Mouse (Mus musculus): ENCODE measurements around the gene Pfdn6. TPM values are rescaled to one million over a fixed set of nuclear protein-coding genes. Genes with fewer than 3 reads are reported as not detected.
"Not testable (repeated sequence)": the region's sequence is repeated elsewhere in the genome, so short reads cannot be mapped to it uniquely, and the experiment has no call there.

The Pfdn6 gene
- 178 TPM in 2 replicates for polyA plus RNA-seq (2015; fragmentation: Nextera tagmentation; extraction: Ambion mirVana)

DNA sequence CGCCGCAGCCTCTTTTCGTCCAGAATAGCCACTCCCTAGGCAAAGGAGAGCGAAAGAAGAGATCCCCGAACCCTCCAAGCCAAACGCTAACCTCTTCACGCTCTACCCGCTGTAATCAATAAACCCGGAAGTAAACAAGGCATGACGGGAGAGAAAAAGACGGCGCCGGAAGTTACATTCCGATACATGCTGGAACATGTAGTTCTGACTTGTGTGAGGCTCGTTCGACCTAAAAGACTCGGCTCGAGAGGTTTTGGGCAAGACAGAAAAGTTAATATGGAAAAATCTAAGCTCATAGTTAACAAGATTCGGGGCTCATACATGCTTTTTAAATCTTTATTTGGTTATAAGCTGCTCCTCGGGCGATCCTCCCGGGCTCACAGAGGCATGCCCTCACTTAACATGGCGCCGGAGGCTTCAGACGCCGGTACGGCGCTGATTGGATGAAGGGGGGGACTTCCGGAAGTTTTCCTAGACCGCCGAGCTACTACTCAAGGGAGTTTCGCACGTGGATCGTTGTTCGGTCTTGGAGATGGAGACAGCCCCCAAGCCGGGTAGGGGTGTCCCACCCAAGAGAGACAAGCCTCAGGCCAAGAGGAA, at the start of gene Pfdn6, which contains the start of gene Wdr46:
Gene Pfdn6, minus strand, starts transcription at position 138 of the 600 bp plus-strand sequence.
Gene Wdr46, plus strand, starts transcription at position 455 of the 600 bp plus-strand sequence.
- H3K27ac ChIP-seq: peak within 1 kb of the TSS; percentile 62
- H3K9ac ChIP-seq: peak within 1 kb of the TSS; percentile 80
- no peaks in the 10 kb centered on the region for H3K27me3 ChIP-seq (replicated peaks)
- peaks cover 27% of the 10 kb centered on the region for H3K4me1 ChIP-seq
- ATAC-seq (replicated peaks): peak; percentile 89
- under 1% methylated on average over 36 of the region's 36 CpGs for WGBS
- H3K4me2 ChIP-seq: peak within 1 kb of the TSS; percentile 93
- peak within 1 kb of the TSS; percentile 92 for H3K4me3 ChIP-seq
- H3K36me3 ChIP-seq (replicated peaks): peaks cover 20% of the 10 kb centered on the region; the same call in 1 of the 2 replicates
- H3K9me3 ChIP-seq: no peaks in the 10 kb centered on the region

DNA sequence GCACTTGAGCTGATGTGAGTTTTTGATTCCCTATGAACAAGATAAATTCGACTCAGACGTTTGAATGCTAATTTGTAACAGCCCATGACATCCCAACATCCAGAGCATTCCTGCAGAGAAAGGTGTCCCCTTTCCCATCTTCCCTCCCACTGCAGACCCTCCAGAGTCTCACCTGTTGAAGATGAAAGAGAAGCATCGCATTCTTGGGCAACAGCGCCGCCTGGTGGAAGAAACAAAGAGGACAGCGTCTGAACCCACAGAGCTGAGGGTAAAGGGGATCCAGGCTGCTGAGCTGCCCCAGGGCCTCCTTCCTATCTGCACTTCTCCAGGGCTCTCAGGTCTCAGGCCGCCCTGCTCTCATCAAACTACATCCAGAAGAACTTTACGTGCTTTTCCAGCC, 42.0 kb upstream of the Pfdn6 start:
- 10% methylated on average over 8 of the region's 8 CpGs for WGBS
- H3K4me3 ChIP-seq: peak overlapping the region; percentile 57

DNA sequence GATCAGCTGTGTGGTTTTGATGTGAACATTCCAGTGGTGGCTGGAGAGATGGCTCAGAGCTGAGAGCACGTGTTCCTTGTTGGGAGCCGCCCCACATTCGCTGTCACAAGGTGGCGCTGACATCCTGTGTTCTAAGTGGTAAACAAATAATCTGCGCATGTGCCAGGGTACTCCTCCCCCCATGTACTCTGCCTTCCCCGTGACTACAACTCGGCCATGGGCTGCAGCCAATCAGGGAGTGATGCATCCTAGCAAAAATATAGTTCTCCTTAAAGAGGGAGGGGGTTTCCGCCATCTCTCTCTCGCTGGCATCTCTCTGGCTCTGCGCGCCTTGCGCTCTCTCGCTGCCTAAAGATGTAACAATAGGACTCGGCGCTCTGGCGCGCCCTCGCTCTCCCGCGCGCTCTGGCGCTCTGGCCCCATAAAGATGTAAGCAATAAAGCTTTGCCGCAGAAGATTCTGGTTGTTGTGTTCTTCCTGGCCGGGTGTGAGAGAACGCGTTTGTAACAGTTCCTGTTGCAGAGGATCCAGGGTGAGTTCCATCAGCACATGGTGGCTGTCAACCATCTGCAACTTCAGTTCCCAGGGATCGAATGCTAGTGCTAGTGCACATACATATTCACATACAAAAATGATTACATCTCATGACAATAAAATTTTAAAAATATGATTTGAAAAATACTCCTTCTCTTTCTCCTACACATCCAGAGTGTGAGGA, 41.2 kb upstream of the Pfdn6 start:
- H3K4me3 ChIP-seq: peak overlapping the region; percentile 57
- H3K4me1 ChIP-seq: peaks cover 25% of the 10 kb centered on the region
- H3K9me3 ChIP-seq; H3K36me3 ChIP-seq (replicated peaks): not testable (repeated sequence)
- ATAC-seq (replicated peaks): peak; percentile 95
- peaks cover 41% of the 10 kb centered on the region for H3K27me3 ChIP-seq (replicated peaks)
- peak overlapping the region; percentile 54 for H3K9ac ChIP-seq
- H3K27ac ChIP-seq: peak overlapping the region; percentile 91
- H3K4me2 ChIP-seq: peak overlapping the region; percentile 60
- WGBS: under 1% methylated on average over 27 of the region's 27 CpGs

More for the DNA sequence above, 42.0 kb upstream of the Pfdn6 start:
- H3K36me3 ChIP-seq (replicated peaks); H3K9me3 ChIP-seq; ATAC-seq (replicated peaks): not testable (repeated sequence)
- H3K27ac ChIP-seq: peak overlapping the region; percentile 91
- peaks cover 33% of the 10 kb centered on the region for H3K27me3 ChIP-seq (replicated peaks)
- H3K4me2 ChIP-seq: peak overlapping the region; percentile 60
- H3K9ac ChIP-seq: 0 out of 2 replicates have a peak overlapping the region, but pooled peaks have one; percentile 14
- H3K4me1 ChIP-seq: peaks cover 25% of the 10 kb centered on the region

DNA sequence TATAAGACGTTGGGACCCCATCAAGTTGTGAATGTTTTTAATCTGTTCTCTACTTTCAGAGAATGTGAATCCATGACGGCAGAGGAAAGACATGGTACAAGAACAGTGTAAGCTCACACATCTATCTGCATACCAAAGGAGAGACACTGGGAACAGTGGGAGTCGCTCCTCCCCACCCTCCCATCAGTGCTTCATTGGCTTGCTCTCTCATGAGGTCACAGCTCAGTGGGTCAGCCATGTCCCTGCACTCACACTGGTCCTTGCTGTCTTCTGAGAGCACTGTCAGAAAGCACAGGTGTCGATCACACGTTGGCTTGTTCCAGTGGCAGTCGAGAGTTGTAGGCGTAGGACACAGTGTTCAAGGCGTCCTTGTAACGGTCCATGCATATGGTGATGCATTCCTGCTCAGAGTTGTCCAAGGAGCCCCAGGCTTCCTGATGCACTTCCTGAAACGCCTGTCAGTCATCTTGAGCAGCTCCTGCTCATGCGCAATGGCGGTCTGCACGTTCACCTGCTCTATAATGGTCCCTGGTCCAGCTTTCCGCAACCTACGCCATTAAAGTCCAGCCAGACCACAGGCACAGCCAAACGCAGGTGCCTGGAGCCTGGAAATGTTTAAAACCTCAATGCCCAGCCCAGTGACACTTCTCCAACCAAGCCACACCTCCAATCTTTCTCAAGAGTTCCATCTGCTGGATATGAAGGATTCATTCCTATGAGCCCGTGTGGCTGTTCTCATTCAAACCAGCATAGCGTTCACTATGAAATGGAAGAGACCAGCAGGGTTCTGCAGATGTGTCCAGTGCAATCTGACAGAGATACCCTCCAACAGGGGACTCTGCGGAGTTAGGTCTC, 40.3 kb upstream of the Pfdn6 start:
- no peaks in the 10 kb centered on the region for H3K36me3 ChIP-seq (replicated peaks)
- peaks cover 25% of the 10 kb centered on the region for H3K4me1 ChIP-seq
- peak overlapping the region; percentile 91 for H3K27ac ChIP-seq
- H3K9me3 ChIP-seq: no peaks in the 10 kb centered on the region
- H3K4me3 ChIP-seq: peak overlapping the region; percentile 8; the same call in 1 of the 2 replicates
- WGBS: 77% methylated on average over 19 of the region's 19 CpGs
- H3K4me2 ChIP-seq: peak overlapping the region; percentile 60
- H3K9ac ChIP-seq: no peak overlapping the region
- peak; percentile 37 for ATAC-seq (replicated peaks)
- H3K27me3 ChIP-seq (replicated peaks): peaks cover 47% of the 10 kb centered on the region

DNA sequence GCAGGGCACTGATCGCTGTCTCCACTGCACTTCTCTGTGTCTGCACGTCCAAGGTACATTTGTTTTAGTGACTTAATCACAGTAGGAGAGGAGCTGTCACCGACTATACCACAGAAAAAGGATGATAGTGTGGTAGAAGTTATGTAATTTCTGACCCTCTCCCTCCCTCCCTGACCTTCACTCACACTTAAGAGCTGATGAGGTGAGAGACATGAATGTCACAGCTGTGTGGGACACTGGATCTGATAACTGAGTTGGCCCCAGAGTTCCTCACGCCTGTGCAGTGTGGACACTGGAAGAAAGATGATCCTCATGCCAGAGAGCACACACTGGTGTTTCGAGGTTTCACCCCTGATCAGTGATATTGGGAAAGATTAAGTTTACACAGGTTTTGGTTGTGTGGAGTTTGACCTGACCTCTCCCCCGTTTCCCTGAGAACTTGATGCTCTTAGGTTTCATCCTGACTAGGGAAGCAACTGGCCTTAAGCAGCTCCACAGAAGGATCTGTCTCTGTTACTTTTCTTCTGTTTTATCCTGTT, 39.4 kb upstream of the Pfdn6 start:
- no peak for ATAC-seq (replicated peaks)
- Histone ChIP-seq H3K9me3 (no peaks in the 10 kb centered on the region), H3K9ac (no peak overlapping the region), H3K4me2 (no peak overlapping the region), H3K27me3 (replicated peaks) (peaks cover 47% of the 10 kb centered on the region), H3K36me3 (replicated peaks) (no peaks in the 10 kb centered on the region), H3K4me1 (peaks cover 25% of the 10 kb centered on the region), H3K4me3 (no peak overlapping the region), H3K27ac (no peak overlapping the region)
- WGBS: 76% methylated on average over 6 of the region's 6 CpGs

DNA sequence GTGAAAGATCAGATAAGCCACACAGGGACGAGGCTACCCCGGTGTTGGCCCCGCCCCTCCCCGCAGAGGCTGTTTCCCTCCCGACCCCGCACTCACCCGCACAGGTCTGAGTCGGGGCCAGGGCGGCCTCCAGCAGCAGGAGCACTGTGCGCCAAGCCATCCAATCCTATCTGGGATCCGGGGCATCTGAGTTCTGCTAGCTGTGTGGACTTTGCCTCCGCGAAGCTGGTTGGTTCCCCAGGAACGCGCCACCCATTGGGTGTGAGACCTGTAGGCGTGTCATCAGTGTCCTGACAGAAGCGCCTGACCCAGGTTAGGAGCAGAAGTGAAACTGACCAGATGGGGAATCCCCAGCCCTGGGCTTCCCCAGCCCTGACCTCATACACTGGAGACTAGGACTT, 38.5 kb upstream of the Pfdn6 start:
- peak overlapping the region; percentile 31; the same call in 1 of the 2 replicates for H3K9ac ChIP-seq
- peaks cover 25% of the 10 kb centered on the region for H3K4me1 ChIP-seq
- no peaks in the 10 kb centered on the region for H3K36me3 ChIP-seq (replicated peaks)
- no peak for ATAC-seq (replicated peaks)
- no peak overlapping the region for H3K27ac ChIP-seq
- H3K4me2 ChIP-seq: peak overlapping the region; percentile 56
- H3K9me3 ChIP-seq: no peaks in the 10 kb centered on the region
- under 1% methylated on average over 17 of the region's 17 CpGs for WGBS
- H3K4me3 ChIP-seq: peak overlapping the region; percentile 35
- peaks cover 47% of the 10 kb centered on the region for H3K27me3 ChIP-seq (replicated peaks)

DNA sequence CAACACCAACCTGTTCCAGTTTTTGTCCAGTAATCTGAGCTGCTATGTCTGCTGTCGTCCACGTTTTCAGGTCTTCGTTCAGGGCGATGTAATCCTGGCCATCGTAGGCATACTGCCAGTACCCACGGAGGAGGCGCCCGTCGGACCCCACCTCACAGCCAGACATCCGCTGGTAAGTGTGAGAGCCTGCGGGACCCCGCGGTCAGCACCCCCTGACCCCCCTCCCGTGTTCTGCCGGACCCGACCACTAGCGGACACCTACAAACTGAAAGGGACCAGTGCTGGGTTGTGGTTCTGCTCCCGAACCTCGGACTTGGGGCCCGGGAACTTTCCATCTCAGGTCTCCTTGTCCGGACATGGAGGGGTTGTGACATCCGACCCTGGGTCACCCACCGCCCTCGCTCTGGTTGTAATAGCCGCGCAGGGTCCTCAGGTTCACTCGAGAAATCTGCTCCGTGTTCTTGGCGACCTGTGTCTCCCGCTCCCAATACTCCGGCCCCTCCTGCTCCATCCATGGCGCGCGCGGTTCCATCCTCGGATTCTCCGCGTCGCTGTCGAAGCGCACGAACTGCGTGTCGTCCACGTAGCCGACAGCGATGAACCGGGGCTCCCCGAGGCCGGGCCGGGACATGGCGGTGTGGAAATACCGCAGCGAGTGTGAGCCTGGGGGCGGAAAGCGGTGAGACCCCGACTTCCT, 37.9 kb upstream of the Pfdn6 start:
- Histone ChIP-seq H3K9ac (peak overlapping the region; percentile 31), H3K4me2 (peak overlapping the region; percentile 56), H3K36me3 (replicated peaks) (no peaks in the 10 kb centered on the region), H3K4me3 (peak overlapping the region; percentile 35), H3K4me1 (peaks cover 25% of the 10 kb centered on the region), H3K27ac (no peak overlapping the region), H3K27me3 (replicated peaks) (peaks cover 47% of the 10 kb centered on the region), H3K9me3 (no peaks in the 10 kb centered on the region)
- WGBS: 2% methylated on average over 57 of the region's 57 CpGs
- no peak for ATAC-seq (replicated peaks)

DNA sequence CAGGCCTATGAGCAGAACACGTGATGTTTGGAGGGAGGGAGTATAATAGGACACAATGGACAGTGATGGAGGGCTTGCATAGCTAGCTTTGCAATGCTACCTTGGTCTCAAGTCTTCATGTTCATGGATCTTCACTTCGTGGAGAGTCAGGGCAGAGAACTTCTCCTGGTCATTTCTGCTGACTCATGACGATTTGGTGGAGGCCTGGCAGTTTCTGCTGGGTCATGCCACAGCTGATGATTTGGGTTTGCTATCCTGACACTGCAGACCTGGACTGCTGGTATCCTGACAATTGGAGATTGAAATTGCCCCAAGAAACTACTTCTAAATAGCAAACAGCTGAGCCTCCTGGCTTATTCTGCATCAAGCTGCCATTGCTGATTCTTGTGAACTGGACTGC, 33.4 kb upstream of the Pfdn6 start:
- no peak overlapping the region for H3K27ac ChIP-seq
- H3K36me3 ChIP-seq (replicated peaks): no peaks in the 10 kb centered on the region
- WGBS: 62% methylated on average over 3 of the region's 3 CpGs
- H3K9me3 ChIP-seq: no peaks in the 10 kb centered on the region
- H3K4me2 ChIP-seq: no peak overlapping the region
- ATAC-seq (replicated peaks): no peak
- peaks cover 8% of the 10 kb centered on the region; the same call in 1 of the 2 replicates for H3K4me1 ChIP-seq
- H3K9ac ChIP-seq: no peak overlapping the region
- H3K4me3 ChIP-seq: no peak overlapping the region
- H3K27me3 ChIP-seq (replicated peaks): peaks cover 28% of the 10 kb centered on the region

DNA sequence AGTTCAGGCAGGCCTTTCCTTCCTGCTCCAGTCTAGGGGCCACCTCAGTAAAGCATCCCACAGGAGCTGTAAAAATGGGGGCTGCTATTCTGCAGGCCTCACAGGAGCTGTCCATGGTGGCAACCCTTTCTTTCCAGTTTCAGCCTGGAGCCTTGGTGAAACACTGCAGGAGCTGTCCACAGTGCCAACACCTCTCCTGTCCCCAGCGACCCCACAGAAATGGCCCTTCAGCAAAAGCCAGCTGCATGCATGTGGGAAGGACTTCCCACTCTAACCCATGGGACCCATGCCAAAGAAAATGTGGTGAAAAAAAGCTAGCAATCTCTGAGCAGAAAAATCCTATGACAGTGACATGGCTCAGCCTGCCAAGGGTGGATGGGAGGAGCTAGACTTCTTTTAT, 32.5 kb upstream of the Pfdn6 start:
- no peak for ATAC-seq (replicated peaks)
- WGBS: 23% methylated on average over 1 of the region's 1 CpGs
- Histone ChIP-seq H3K27ac (no peak overlapping the region), H3K4me2 (no peak overlapping the region), H3K27me3 (replicated peaks) (peaks cover 19% of the 10 kb centered on the region), H3K4me1 (no peaks in the 10 kb centered on the region), H3K9ac (no peak overlapping the region), H3K36me3 (replicated peaks) (no peaks in the 10 kb centered on the region), H3K4me3 (no peak overlapping the region), H3K9me3 (no peaks in the 10 kb centered on the region)

DNA sequence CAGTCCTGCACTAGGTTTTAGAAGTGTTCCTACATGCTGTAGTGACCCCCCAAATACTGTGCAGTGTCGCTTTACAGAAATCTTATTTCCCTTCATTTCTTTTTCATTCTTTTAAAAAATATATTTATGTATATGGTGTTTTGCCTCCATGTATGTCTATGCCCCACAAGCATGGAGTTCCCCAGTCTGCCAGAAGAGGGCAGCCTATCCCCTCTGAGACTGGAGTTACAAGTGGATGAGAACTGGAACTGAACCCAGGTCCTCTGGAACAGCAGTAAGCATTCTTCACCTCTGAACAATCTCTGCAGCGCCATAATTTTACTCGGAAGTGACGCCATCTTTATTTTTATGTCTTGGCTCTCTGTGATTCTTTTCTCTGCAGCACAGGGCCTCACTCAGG, 29.3 kb upstream of the Pfdn6 start:
- Histone ChIP-seq H3K9me3 (no peaks in the 10 kb centered on the region), H3K36me3 (replicated peaks) (0 out of 2 replicates have a peak, but pooled peaks cover 9% of the 10 kb centered on the region), H3K27ac (no peak overlapping the region), H3K9ac (no peak overlapping the region), H3K4me1 (no peaks in the 10 kb centered on the region), H3K27me3 (replicated peaks) (no peaks in the 10 kb centered on the region), H3K4me3 (no peak overlapping the region), H3K4me2 (no peak overlapping the region)
- 73% methylated on average over 4 of the region's 4 CpGs for WGBS
- no peak for ATAC-seq (replicated peaks)

DNA sequence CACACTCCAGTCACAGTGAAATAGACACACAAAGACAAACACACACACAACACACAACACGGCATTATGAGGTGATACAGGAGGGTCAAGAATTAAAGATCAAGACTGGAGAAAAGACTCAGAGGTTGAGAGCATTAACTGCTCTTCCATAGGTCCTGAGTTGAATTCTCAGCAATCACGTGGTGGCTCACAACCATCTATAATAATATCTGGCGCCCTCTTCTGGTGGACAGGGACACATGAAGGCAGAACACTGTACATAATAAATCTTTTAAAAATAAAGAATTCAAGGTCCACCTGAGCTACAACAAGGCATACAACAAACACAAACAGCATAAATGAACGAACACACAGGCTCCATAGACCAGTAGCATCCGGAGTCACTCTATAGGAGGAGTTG, 28.8 kb upstream of the Pfdn6 start:
- H3K9me3 ChIP-seq: no peaks in the 10 kb centered on the region
- no peak overlapping the region for H3K4me2 ChIP-seq
- no peak overlapping the region for H3K9ac ChIP-seq
- peak; percentile 66 for ATAC-seq (replicated peaks)
- no peak overlapping the region for H3K27ac ChIP-seq
- H3K4me1 ChIP-seq: no peaks in the 10 kb centered on the region
- 0 out of 2 replicates have a peak, but pooled peaks cover 9% of the 10 kb centered on the region for H3K36me3 ChIP-seq (replicated peaks)
- no peak overlapping the region for H3K4me3 ChIP-seq
- H3K27me3 ChIP-seq (replicated peaks): no peaks in the 10 kb centered on the region
- 30% methylated on average over 5 of the region's 5 CpGs for WGBS

All from midbrain, embryonic 15.5 days (tissue).